Mouse (Mus musculus) forelimb bud, embryonic 11.5 days (tissue): Measurements from ENCODE around the gene Spp1.
"Not testable (repeated sequence)": the region's sequence is repeated elsewhere in the genome, so short reads cannot be mapped to it uniquely, and the experiment has no call there.

Experiments
- DNase-seq: peaks from one replicate; pipeline ENCODE4 v3.0.0-alpha.2; 2012; ENCODE audit warnings: low read depth, low spot score

The Spp1 gene

DNA sequence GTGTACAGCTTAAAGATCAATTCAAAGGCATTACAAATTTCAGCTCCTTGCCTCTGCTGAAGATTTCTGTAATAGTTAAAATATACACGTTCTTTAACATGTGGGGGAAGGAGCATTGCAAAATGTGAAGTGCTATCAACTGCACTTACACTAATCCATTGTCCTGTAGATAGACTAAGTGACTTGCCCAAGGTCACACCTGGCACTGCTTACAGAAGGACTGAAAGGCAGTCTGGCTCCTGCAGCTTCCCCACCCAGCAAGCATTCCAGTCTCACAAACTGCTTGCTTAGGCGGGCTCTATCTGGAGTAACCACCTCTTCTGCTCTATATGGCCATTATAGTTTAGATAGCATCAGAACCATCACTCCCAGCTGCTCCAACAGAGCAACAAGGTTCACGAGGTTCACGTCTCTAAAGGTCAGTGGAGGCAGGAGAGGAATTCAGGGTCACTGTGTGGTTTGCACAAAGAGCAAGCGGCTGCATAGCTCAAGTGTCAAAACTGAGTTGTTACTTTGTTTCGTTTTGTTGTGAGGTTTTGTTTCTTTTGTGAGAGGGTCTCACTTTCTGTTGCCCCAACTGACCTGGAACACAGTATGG is 851 bp upstream of the Spp1 start:
- no peak for DNase-seq

DNA sequence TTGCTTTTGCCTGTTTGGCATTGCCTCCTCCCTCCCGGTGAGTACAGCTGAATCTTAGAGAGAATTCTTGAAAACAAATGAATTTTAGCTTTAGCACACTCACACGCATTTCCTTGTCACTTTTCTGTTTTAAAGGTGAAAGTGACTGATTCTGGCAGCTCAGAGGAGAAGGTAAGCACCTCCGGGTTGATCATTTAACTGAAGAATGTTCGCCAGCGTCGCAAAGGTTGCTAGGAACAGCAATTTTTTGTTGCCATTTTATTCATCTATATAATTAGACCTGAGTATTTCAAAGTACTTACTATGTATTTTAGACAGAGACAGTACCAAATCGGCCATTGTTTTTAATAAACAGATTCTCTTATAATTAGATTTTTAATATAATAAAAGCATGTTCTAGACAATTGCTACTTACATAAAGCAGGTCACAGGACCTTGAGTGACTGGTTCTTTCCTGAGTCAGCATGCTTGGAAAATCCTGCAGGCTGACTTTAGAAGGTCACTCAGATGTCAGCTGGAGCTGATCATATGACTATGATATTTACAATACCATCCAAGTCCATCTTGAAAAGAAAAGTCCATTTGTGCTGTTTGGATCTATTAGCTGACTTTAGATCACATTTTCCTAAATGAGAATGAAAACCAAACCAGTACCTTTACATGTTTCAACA is 1.6 kb downstream of the Spp1 start:
- DNase-seq: no peak

DNA sequence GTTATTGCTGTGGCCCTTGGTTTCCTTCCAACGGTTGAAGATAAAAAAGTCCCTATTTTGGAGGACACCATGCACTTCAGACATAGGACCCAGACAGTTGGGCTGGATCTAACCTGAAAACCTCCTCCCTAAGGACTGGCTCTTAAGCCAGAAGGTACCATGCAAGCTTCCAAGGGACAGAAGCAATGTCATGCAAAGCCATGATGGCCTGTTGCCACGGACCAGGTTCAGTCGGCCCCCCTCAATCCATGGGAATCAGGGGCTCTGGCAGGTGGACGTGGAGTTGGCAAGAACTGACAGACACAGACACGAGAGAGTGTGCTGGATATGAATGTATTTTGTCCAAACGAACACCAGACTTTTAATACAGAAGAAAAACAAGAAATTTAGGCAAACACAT is 7.5 kb downstream of the Spp1 start:
- no peak for DNase-seq

DNA sequence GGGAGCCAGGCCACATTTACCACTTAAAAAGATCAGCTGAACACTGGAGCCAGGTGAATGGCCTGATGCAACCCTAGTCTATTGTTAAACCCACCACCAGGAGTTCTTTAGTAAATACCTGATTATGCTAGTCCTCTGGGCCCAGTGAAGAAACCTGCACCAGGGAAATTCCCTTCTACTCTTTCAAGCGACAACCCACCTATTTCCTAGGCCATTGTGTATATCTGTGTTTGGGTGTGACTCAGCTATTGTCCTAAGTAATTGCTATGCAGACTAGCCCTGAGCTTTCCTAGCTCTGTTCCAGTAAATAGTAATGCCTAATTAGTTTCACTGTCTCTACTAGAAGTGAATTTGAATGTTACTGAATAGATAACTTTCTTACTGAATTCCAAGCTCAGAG is 7.9 kb downstream of the Spp1 start:
- no peak for DNase-seq

DNA sequence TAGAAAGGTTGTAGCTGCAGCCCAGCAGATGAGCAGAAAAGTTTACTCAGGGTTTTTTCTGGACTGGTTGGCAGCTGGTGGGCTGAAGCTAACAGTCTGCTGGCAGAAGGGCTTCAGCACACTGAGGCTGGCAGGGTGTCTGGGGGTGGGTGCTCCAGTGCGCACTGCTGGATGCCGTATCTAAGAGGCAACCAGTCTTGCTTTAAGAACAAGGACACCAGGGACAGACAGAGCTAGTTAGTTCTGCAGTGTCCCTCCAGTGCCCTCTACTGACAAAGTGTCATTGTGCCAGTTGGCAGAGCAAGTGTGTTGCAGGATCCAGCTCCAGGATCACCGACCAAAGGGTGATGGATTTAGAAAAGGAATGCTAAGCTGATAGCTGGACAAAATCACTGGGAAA is 11.2 kb downstream of the Spp1 start:
- peak; percentile 34 for DNase-seq

DNA sequence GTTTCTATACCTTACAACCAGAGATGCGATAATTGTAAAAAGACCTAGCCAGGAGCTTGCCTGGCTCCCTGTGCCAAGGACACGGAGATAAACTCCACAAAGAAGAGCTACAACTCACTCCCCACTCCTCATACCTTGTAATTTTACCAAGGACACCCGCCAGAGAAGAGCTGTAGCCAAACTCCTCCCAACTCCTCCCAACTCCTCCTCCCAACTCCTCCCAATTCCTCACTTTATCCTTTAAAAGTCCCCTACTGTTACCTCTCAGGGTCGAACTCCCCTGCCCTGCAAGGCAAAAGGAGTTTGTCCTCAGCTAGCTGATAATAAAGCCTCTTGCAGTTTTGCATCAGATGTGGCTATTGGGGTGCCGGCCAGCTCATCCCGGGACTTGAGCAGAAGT is 13.4 kb downstream of the Spp1 start:
- DNase-seq: not testable (repeated sequence)

DNA sequence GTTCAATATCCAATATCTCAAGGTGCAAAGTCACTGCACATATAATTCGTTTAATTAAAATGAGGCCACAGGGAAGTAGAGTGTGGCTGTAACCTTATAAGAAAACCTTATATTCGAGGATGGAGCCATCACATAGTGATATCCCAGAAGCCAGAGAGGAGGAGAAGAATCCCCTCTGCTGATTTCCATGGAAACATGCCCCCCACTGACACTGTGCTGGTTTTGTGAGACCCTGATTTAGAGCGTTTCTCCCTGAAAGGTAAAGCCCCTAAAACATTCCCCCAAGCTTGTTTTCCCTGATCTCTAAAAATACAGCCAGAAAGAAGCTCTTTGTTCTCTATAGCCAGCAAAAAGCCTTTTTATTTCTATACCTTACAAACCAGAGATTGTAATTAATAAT is 14.6 kb downstream of the Spp1 start:
- DNase-seq: no peak

DNA sequence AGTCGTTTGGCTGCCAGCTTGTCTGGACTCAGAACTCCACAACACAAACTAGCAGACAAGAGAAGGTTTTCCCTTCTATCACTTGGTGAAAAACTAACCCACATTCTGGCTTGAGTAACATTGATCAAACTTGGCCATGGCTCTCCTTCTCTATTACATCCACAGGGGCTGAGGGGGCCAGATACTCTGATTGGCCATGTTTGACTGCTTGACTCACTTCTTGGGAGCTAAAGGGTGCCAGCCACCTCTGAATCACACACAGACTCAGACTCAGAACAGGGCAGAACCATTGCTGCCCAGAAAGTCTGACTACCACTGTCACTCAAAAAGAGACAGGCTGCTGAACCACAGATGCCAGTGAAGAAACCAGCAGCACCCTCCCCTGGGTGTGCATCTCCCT is 18.2 kb downstream of the Spp1 start:
- DNase-seq: no peak

DNA sequence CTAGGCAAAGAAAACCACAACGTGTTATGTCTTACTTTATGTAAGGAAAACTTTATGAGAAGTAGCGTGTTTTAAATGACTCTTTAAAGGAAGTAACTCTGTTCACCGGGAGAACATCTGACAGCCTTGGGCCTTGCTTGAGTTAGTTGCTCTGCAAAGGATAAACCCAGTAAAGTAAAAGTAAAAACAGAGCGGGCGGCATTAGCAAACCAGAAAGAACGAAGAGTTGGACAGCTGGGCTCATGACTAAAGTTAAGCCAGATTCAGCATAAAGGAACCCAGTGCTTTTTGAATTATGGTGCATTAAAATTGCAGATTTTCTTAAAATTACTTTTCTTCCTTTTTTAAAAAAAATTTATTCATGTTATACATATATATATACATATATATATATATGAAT is 19.6 kb downstream of the Spp1 start:
- no peak for DNase-seq

DNA sequence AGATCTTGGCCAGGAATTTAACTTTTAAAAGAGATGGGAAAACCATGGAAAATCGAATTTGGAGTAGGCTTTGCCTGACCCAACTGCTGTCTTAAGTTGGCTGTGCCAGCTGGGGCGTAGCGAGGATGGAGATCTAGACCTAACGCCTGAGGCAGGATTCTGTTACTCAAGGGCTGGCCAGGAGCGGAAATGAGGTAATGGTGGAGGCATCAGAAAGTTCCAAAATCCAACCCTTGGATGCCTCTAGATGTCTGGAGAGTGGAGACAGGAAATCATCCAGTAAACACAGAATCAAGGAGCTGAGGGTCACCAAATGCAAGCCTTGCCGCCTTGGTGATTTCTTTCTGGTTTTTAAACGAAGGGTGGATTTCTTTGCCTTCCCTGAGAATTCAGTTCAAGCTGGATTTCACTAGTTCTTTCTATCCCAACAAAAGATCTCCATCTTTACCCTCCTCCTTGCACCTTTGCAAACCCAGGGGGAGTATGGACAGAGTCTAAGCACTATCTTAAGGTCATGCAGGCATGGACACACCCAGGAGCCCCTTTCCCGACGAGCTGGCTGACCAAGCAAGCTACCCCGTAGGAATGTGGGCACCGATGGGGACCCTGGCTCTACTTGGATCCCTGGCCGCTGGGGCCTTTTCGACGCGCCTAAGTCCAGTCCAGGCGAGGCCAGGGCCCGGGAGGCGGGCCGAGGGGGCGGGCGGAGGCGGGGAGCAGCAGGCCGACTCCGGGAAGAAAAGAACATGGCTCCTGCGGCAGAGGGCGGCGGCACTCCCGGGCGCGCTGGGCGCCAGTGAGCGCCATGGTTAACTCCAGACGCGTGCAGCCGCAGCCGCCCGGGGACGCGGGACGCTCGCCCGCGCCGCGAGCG is 24.2 kb downstream of the Spp1 start, which contains the start of gene Pkd2:
TSS of gene Pkd2 (plus strand) at position 619 of the 874 bp plus-strand sequence.
- DNase-seq: peak; percentile 68

DNA sequence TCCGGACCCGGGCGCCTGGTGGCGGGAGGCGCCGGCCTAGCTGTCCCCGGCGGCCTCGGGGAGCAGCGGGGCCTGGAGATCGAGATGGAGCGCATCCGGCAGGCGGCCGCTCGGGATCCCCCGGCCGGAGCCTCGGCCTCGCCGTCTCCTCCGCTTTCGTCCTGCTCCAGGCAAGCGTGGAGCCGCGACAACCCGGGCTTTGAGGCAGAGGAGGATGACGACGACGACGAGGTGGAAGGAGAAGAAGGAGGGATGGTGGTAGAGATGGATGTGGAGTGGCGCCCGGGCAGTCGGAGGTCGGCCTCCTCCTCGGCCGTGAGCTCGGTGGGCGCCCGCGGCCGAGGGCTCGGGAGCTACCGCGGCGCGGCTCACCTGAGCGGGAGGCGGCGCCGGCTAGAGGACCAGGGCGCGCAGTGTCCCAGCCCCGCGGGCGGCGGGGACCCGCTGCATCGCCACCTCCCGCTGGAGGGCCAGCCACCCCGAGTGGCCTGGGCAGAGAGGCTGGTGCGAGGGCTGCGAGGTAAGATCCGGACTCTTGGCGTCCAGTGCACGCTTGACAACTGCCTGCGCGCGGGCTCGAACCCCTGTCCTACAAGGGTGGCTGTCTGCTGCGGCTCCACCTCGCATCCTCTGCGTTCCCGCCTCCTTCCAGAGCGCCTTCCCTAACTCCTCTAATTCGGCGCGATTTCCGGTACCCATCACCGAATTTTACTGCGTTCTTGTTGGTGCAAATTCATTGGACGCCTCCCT is 25.0 kb downstream of the Spp1 start:
- peak; percentile 63 for DNase-seq

DNA sequence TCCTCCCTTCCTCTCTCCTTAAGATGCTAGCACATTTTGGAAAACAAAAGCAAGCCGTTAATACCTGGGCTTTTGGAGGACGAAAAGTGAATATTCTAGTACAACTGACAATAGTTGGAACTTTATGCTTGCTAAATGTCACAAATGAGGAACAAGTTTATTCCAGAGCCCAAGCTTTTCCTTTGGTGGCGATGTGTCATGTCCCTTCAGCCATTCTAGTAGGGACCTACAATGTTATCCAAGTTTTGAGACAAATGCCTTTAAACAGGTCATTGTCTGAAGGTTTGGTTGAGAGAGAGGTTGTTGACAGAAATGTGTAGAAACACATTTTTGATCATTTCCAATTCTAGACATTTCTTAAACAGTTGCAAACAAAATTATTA is 25.5 kb downstream of the Spp1 start:
- no peak for DNase-seq

DNA sequence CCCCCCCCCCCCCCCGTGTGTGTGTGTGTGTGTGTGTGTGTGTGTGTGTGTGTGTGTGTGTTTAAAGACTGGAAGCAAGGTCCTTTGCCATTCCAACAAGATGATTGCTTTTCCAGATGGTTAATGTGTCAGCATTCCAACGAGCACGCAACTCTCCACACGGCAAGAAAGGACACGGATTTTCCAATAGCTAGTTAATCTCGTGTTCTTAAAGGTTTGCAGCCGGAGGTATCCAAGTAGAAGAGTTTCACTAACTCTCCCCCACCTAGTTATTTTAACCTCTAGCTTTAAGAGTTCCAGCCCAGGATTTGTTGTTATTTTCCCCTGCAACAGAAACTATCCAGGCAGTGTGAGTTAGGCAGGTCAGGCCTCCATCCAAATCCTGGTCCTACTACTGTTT is 25.9 kb downstream of the Spp1 start:
- DNase-seq: peak; percentile 53

DNA sequence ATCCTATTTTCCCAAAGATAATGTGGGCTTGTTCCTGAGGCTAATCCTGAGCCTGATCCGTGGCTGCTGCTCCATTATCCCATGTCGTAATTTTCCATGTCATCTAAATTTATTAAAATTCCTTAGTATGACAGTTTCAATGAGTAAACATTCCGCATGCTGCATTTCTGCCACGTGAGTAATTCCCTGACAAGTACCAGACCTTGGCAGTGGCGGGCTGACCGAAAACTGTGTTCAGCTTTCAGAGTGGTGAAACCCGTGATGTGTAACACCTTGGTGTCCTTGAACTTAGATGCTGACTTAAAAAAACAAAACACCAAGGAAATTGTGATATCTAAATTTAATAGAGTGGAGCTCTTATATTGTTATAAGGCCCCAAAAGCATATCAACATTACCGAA is 30.4 kb downstream of the Spp1 start:
- no peak for DNase-seq

DNA sequence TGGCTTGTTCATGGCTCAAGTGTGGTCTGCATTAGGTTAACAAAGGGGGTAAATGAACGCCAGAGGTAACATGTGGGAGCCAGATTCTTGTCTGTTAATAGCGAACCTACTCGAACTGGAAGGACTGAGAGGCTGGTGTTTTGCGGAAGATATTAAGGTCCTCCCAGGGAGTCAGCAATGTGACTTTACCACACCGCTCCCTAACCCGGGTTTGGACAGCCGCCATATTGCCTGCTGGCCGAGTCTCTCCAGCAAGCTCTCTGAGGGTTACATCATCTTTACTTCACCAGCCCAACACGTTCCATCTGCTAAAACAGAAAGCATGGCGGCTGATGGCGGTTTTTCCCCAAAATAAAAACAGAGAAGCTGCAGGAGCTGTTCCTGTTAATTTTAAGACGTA is 30.8 kb downstream of the Spp1 start:
- DNase-seq: no peak

DNA sequence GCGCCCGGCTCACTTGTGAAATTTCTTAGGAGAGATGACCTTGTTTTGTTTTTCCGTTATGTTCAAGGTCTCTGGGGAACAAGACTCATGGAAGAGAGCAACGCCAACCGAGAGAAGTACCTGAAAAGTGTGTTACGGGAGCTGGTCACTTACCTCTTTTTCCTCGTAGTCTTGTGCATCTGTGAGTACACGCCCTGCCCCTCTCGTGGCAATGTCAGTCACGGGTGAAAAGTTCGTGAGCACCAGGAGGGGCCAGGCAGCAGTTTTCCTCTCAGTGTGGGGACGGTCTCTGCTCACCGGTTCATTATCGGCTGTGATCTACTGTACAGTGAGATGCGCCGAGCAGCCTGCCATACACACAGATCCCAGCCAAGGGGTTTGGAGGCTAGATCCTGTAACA is 31.9 kb downstream of the Spp1 start:
- no peak for DNase-seq

DNA sequence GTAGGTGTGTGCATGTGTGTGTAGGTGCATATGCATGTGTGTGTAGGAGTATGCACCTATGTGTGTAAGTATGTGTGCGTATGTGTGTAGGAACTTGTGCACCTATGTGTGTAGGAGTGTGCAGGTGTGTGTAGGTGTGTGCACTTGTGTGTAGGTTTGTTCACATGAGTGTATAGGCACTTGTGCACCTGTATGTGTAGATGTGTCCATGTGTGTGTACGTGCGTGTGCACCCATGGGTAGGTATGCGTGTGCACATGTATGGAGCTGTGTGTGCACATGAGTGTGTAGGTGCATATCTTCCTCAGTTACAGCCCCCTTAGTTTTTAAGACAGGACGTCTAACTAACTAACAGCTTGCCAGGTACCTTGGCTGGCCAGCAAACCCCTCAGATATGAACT is 33.7 kb downstream of the Spp1 start:
- DNase-seq: no peak

DNA sequence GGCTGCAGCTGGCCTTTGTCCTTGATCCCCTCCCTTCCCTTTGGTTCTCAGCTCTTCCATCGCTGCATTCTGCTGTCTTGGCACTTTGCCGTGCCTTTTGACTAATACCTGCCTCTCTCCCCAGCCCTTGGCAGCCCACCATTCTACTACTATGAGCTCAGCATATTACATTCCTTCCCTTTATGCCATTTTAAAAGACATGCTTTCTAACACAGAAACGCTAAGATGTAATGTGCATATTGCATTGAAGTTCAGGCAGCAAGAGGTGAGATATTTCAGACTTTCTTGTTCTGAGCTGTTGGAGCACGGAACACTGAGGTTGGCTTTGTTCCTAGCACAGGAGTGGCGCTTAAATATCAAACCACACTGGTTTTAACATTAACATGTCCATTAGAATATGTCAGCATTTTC is 36.1 kb downstream of the Spp1 start:
- no peak for DNase-seq

DNA sequence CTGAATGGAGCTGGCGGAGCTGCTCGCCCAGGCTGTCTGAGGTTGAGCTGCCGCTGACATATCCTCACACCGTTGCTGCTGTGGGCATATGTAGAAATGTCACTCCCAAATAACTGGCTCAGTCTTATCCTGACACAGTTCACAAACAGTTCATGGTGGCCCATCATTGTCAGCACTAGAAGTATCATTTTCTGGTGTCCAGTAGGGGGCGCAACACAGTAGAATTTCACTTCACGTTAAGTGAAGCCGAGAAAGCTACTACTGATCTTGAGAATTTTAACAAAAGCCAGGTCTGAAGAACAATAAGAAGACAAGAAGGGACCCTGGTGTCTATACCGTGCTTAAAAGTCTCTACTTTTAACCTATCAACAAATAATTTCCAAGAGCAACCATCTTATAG is 37.5 kb downstream of the Spp1 start:
- DNase-seq: no peak

DNA sequence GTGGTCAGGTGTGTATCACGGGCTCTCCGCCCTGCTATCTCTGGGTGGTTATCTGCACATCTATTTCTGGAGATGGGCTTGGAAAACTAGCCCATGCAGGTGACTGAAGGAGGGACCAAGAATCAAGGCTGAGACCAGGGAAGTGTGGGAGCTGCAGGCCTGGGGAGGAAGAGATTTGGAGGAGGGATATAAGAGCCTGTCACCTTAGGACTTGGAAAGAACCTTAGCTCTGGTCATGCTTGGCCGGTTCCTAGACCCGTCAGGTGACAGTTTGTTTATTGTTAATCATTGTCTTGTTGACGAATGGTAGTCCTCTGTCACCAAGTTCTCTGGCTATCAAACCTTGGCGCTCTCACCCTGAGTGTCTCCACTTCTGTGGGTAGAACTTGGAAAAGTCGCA is 45.4 kb downstream of the Spp1 start:
- DNase-seq: no peak

DNA sequence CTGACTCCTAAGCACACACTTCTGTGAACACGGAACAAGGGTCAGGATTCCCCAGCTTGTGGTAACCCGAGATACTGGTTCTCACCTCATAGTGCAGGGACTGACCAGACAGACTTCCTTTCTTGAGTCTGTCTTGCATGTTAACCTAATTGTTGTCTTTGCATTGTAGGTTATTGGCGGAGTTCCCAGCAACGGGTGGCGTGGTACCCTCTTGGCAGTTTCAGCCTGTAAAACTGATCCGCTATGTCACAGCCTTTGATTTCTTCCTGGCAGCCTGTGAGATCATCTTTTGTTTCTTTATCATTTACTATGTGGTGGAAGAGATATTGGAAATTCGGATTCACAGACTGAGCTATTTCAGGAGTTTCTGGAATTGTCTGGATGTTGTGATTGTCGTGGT is 47.9 kb downstream of the Spp1 start:
- DNase-seq: no peak
